Mouse (Mus musculus) testis, adult 2 months (tissue): ENCODE data around the gene Gm36864. TPM values are rescaled to one million over a fixed set of nuclear protein-coding genes. Genes with fewer than 3 reads are reported as not detected.

Source experiments
- H3K27ac ChIP-seq: fragments of 200-500 bp; 2 replicates; pipeline ENCODE4 v1.5.1; 2012; ENCODE audit warnings: low read depth, low read length; ENCODE audit not compliant: control insufficient read depth, insufficient read depth
- H3K27me3 ChIP-seq: fragments of 200-500 bp; 2 replicates; pipeline ENCODE4 v1.6.1; 2012; ENCODE audit warnings: mild to moderate bottlenecking, low read length, moderate library complexity; ENCODE audit not compliant: control insufficient read depth, insufficient read depth
- H3K36me3 ChIP-seq: fragments of 200-500 bp; 2 replicates; pipeline ENCODE4 v1.6.1; 2012; ENCODE audit warnings: mild to moderate bottlenecking, low read length; ENCODE audit not compliant: control insufficient read depth, insufficient read depth
- H3K4me1 ChIP-seq: fragments of 200-500 bp; 2 replicates; pipeline ENCODE4 v1.6.1; 2012; ENCODE audit warnings: low read length; ENCODE audit not compliant: control insufficient read depth, insufficient read depth
- H3K4me3 ChIP-seq: fragments of 200-500 bp; 2 replicates; pipeline ENCODE4 v1.5.1; 2012; ENCODE audit warnings: low read depth, mild to moderate bottlenecking, low read length, moderate library complexity, mixed read lengths; ENCODE audit not compliant: control insufficient read depth
- CTCF ChIP-seq: fragments of 200-500 bp; IDR thresholded peaks from 2 replicates; pipeline ENCODE4 v1.5.1; 2012; ENCODE audit warnings: low read depth, mild to moderate bottlenecking, inconsistent platforms, low read length, moderate library complexity; ENCODE audit not compliant: control insufficient read depth, insufficient read depth, insufficient replicate concordance
- POLR2A ChIP-seq: fragments of 200-500 bp; IDR thresholded peaks from 2 replicates; pipeline ENCODE4 v1.6.1; 2012; ENCODE audit warnings: low read depth, mild to moderate bottlenecking, inconsistent platforms, low read length, moderate library complexity; ENCODE audit not compliant: control insufficient read depth
- polyA plus RNA-seq: library from polyadenylated mRNA; depleted of rRNA; stranded (reverse); fragments of >200 nt; gene quantifications from 2 replicates; pipeline ENCODE4 v1.2.3, GENCODE M21; 2012

Gm36864 gene
- polyA plus RNA-seq, 1 experiment, result 101 TPM

DNA sequence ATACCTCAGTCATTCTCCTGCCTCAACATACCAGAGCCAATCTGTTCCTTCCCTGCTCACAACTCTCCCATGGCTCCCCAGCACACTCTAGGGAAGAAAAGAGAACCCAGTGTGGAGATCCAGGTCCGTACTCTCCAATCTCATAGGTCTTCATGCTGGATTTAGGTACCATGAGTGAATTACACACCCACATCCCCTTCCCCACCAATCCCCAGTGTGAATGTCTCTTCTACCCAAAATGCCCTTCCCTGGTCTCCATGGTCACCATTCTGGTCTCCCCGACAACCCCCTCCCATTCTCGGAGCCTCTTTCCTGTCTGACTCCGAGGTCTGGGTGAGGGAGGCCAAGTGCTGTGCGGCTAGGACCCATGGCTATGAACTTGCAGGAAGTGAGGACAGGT is 25.2 kb downstream of the Gm36864 start, which contains the start of gene Gm15517:
Gene Gm15517 (plus strand): TSS at position 301 of the 400 bp plus-strand sequence.
- Histone ChIP-seq H3K4me3 (peak within 1 kb of the TSS; percentile 84), H3K27ac (peak within 1 kb of the TSS; percentile 60), H3K27me3 (no peaks in the 10 kb centered on the region), H3K36me3 (no peaks in the 10 kb centered on the region), H3K4me1 (peaks cover 9% of the 10 kb centered on the region)
- TF ChIP-seq POLR2A, result peak; percentile 42; the same call in 1 of the 2 replicates
- no peak for TF ChIP-seq CTCF

DNA sequence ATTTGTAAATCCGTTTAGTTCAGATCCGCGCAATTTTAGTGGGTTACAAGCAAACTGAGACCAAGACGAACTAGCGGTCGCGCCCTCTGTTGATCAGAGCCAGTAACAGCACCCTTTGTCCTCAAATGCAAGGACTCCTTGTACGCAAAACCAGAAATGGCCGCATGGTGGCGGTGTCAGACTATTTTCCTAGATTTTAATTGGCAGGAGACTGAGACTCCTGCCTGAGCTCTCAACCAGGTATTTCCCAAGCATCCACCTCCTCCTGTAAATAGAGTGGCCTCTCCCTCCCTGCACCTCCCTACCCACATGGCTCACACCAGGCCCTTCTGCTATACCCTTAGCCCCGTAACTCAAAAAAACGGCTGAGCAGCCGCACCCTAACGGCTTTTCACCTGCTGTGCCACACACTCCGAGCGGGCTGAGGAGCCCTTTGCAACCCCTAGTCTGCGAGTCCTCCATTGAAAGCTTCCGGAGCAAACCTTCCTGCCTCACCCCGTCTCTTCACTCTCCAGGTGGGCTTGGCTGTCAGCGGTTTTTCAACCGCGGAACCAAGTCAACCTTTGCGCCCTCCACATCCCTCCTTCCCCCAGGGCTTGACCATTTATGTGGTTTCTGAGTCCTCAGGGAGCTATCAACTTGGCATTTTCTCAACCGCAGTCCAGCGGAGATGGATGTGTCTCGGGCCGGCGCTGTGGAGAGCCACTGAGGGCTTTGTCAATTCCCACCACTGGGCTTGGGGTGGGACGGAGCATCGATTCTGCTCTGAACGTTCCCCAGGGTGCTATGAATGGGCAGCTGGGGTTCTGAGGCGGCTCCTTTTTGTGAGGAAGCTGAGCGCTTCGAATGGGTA is 27.0 kb downstream of the Gm36864 start:
- peak; percentile 91 for TF ChIP-seq CTCF
- TF ChIP-seq POLR2A, result no peak
- Histone ChIP-seq H3K4me1 (peaks cover 9% of the 10 kb centered on the region), H3K36me3 (no peaks in the 10 kb centered on the region), H3K4me3 (peak overlapping the region; percentile 68), H3K27me3 (no peaks in the 10 kb centered on the region), H3K27ac (peak overlapping the region; percentile 15)

DNA sequence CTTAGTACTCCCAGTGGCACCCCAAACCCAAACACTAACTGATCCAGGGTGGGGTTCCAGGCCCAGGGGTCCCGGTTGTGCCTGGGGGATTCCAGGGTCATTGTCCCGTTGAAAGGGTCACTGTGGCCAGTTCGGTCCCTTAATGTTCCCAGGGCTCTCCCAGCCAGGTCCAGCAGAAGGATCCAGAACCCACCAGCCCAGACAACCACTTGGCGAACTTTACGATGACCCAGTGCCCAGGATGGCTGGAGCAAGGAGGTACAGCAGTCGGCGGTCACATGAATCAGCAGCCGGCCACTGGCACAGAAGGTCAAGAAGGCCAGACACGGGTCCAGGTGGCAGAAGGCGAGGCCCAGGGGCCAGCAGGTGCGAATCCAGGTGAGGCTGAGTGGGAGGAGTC is 32.1 kb downstream of the Gm36864 start:
- no peaks in the 10 kb centered on the region for H3K36me3 ChIP-seq
- H3K4me3 ChIP-seq, result no peak overlapping the region
- H3K4me1 ChIP-seq, result peaks cover 3% of the 10 kb centered on the region
- no peak overlapping the region for H3K27ac ChIP-seq
- no peaks in the 10 kb centered on the region for H3K27me3 ChIP-seq
- TF ChIP-seq CTCF, result no peak
- TF ChIP-seq POLR2A, result no peak

DNA sequence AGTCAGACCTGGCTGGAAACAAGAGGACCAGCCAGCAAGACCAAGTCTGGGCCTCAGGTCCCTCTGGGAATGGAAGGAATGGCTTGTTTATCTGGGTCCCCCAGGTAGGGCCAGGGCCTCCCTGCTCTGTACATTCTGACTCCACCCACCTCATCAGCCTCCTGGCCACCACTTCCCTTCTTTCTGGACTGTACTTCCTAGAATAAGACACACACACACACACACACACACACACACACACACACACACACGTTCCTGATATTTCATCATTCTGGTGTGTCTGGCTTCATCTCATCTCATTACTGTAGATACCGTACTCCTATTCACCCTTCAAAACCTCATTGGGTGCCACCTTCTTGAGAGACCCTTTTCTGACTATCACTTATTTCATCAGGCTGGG is 33.4 kb downstream of the Gm36864 start:
- H3K4me1 ChIP-seq, result no peaks in the 10 kb centered on the region; the same call in 1 of the 2 replicates
- no peaks in the 10 kb centered on the region for H3K36me3 ChIP-seq
- no peak overlapping the region for H3K4me3 ChIP-seq
- TF ChIP-seq CTCF (no peak), POLR2A (no peak)
- H3K27ac ChIP-seq, result no peak overlapping the region
- H3K27me3 ChIP-seq, result no peaks in the 10 kb centered on the region

DNA sequence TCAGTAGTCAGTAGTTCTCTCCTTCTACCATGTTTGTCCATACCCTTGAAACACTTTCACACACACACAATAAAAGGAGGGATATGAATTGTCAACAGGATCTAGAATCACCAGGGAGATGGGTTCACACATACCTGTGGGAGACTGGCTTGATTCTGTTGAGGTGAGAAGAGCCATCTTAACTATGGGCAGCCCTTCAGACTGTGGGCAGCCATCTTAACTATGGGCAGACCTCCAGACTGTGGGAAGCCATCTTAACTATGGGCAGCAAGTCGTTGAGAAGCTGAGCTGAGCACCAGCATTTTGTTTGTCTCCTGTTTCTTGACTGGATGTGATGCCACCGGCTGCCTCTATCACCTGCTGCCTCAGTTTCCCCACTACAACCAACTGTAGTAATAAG is 35.3 kb downstream of the Gm36864 start:
- Histone ChIP-seq H3K36me3 (no peaks in the 10 kb centered on the region), H3K27ac (no peak overlapping the region), H3K4me3 (peak overlapping the region; percentile 70), H3K4me1 (no peaks in the 10 kb centered on the region; the same call in 1 of the 2 replicates), H3K27me3 (no peaks in the 10 kb centered on the region)
- TF ChIP-seq CTCF, result no peak
- no peak for TF ChIP-seq POLR2A

DNA sequence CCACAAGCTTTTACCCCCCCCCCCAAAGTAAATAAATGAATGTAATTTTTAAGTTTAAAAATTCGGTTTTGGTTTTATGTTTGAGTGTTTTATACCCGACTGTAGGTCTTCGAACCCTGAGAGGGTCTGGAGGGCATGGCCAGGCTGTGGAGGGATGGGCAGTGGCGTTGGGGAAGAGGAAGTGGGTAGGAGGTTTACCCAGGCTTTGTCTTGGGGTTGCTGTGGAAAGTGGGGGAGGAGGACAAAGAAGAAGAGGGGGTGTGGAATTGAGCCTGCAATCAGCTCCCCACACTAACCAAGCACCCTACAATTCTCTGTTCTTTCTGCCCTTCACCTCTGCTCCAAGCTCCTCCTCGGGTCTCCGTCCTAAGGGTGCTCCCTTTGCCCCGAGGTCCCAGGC is 36.6 kb downstream of the Gm36864 start:
- TF ChIP-seq POLR2A (no peak), CTCF (no peak)

DNA sequence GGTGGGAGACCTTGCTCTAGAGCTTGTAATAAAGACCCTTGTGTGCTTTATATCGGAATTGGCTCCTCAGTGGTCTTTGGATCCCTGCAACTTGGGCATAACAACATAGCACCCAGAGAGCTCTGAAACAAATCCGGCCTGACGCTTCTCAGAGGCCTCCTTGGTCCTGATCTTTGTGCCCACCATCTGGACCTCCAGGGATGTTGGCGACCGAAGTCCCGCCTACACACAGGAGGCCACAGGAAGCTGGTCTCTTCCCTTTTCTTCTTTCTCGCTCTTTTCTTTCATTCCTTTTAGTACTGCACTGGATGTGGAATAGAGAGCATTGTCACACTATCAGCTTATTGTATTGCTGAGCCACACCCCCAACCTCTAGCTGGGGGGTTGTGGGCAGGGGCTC is 37.5 kb downstream of the Gm36864 start:
- TF ChIP-seq POLR2A (no peak), CTCF (no peak)
- Histone ChIP-seq H3K27ac (no peak overlapping the region), H3K4me3 (peak overlapping the region; percentile 22), H3K4me1 (no peaks in the 10 kb centered on the region; the same call in 1 of the 2 replicates), H3K27me3 (no peaks in the 10 kb centered on the region), H3K36me3 (no peaks in the 10 kb centered on the region)

More for the DNA sequence above, 36.6 kb downstream of the Gm36864 start:
- Histone ChIP-seq H3K4me1 (no peaks in the 10 kb centered on the region; the same call in 1 of the 2 replicates), H3K4me3 (peak overlapping the region; percentile 57), H3K36me3 (no peaks in the 10 kb centered on the region), H3K27me3 (no peaks in the 10 kb centered on the region), H3K27ac (no peak overlapping the region)
